In genomic region chr10:62881211-62881610, GRCm38 (mm10) we compare ENCODE assay signal across 8 mouse cellular contexts. TPM values are rescaled to one million over a fixed set of nuclear protein-coding genes. Genes with fewer than 3 reads are reported as not detected.
A peak's percentile ranks its signal among the peaks of the same experiment; 100 is the strongest.
DNase-seq lines count a peak whose midpoint lies in the region; ATAC-seq and TF ChIP-seq lines count a peak whose summit lies in the region.
"Had no signal": no experiment of that assay in that cellular context is flagged by ENCODE, and none has a peak within 500 bp of the region (broad histone marks: within the 10 kb centered on the region; RNA-seq: fewer than 3 reads in every experiment).

No protein-coding gene starts in this region.

- H3K4me1 ChIP-seq in kidney, postnatal 0 days (replicated peaks; ENCODE audit: insufficient read depth, low read length) = 0 out of 2 replicates have a peak, but pooled peaks cover 3% of the 10 kb centered on the region
- H3K4me1 ChIP-seq in kidney, embryonic 15.5 days = peaks cover 9% of the 10 kb centered on the region

- 50% methylated on average over 5 of the region's 5 CpGs for WGBS in kidney, postnatal 0 days
- WGBS in kidney, embryonic 15.5 days = 50% methylated on average over 5 of the region's 5 CpGs

- no peak overlapping the region for H3K4me2 ChIP-seq in kidney, postnatal 0 days (ENCODE audit: low read length)
- H3K4me2 ChIP-seq in kidney, embryonic 15.5 days = no peak overlapping the region
- H3K4me2 ChIP-seq: liver, embryonic 13.5 days had no signal

- H3K36me3 ChIP-seq in kidney, postnatal 0 days (ENCODE audit: insufficient read depth, low read length) = peaks cover 8% of the 10 kb centered on the region; the same call in 1 of the 2 replicates
- H3K36me3 ChIP-seq in kidney, embryonic 15.5 days = peaks cover 26% of the 10 kb centered on the region
- H3K36me3 ChIP-seq: liver, embryonic 13.5 days had no signal

- H3K9ac ChIP-seq in kidney, postnatal 0 days (ENCODE audit: low read depth, low read length) = no peak overlapping the region
- no peak overlapping the region for H3K9ac ChIP-seq in kidney, embryonic 15.5 days
- H3K9ac ChIP-seq: liver, embryonic 13.5 days had no signal

- H3K9me3 ChIP-seq in kidney, postnatal 0 days (replicated peaks; ENCODE audit: low read length) = no peaks in the 10 kb centered on the region
- H3K9me3 ChIP-seq in kidney, embryonic 15.5 days (replicated peaks) = no peaks in the 10 kb centered on the region
- H3K9me3 ChIP-seq: liver, embryonic 13.5 days had no signal

- H3K27ac ChIP-seq in kidney, postnatal 0 days = no peak overlapping the region
- no peak overlapping the region for H3K27ac ChIP-seq in kidney, embryonic 15.5 days
- H3K27ac ChIP-seq: liver, embryonic 13.5 days had no signal

- no peak for DNase-seq in kidney, postnatal 0 days (ENCODE audit: low spot score)
- peak; percentile 52 for DNase-seq in CD4-positive helper T cell, adult 2 months (ENCODE audit: low read depth, low spot score)
- peak; percentile 18 for DNase-seq in T-cell, adult 2 months (ENCODE audit: low spot score)
- DNase-seq in cerebellum, adult 11 months = no peak
- DNase-seq in cerebellum, postnatal 14 days = no peak
- DNase-seq: liver, embryonic 13.5 days had no signal

- peak; percentile 46; the same call in 1 of the 2 replicates for TF ChIP-seq CTCF in kidney, postnatal 0 days (IDR thresholded peaks at IDR 0.05; ENCODE audit: low read depth)

- no peak for ATAC-seq in kidney, postnatal 0 days (replicated peaks; ENCODE audit: low FRiP score, low read depth)
- no peak for ATAC-seq in kidney, embryonic 15.5 days (replicated peaks; ENCODE audit: low FRiP score)
- ATAC-seq in megakaryocyte, adult 5-6 weeks (ENCODE audit: poor library complexity, severe bottlenecking) = peak; percentile 56

- no peak overlapping the region for H3K4me3 ChIP-seq in kidney, postnatal 0 days (replicated peaks; ENCODE audit: low read depth, low read length)
- H3K4me3 ChIP-seq in kidney, embryonic 15.5 days (replicated peaks) = no peak overlapping the region
- H3K4me3 ChIP-seq: liver, embryonic 13.5 days had no signal

- no peaks in the 10 kb centered on the region for H3K27me3 ChIP-seq in kidney, postnatal 0 days (ENCODE audit: insufficient read depth, low read length)
- H3K27me3 ChIP-seq in kidney, embryonic 15.5 days = peaks cover 3% of the 10 kb centered on the region; the same call in 1 of the 2 replicates

RNA-seq across cellular contexts. Expression of gene Tet1, which starts 27.6 kb away (rescaled TPM):
- 17.3 and 18.0 TPM in 2 replicates for polyA plus RNA-seq in kidney, postnatal 0 days (2015; fragmentation: Nextera tagmentation; extraction: Ambion mirVana)
- polyA plus RNA-seq in kidney, embryonic 15.5 days (2015; fragmentation: Nextera tagmentation; extraction: Ambion mirVana) = 28.5 and 32.9 TPM in 2 replicates
- total RNA-seq in megakaryocyte, adult 5-6 weeks (2015) = 5.0 and 6.1 TPM in 2 replicates
- 0.95 and 1.7 TPM in 2 replicates for total RNA-seq in megakaryocyte, adult 5-6 weeks (2017)

RNA-seq across cellular contexts. Expression of gene Slc25a16, which starts 39.2 kb away (rescaled TPM):
- polyA plus RNA-seq in kidney, postnatal 0 days (2015; fragmentation: Nextera tagmentation; extraction: Ambion mirVana) = 27.3 and 27.6 TPM in 2 replicates
- 15.0 and 15.8 TPM in 2 replicates for polyA plus RNA-seq in kidney, embryonic 15.5 days (2015; fragmentation: Nextera tagmentation; extraction: Ambion mirVana)
- total RNA-seq in megakaryocyte, adult 5-6 weeks (2015) = 21.9 and 23.4 TPM in 2 replicates
- total RNA-seq in megakaryocyte, adult 5-6 weeks (2017) = 20.9 and 21.0 TPM in 2 replicates

Comparison
In these comparisons a context has a peak if more than half of its experiments do, and no peak if none do; other contexts are left out.
1. DNase-seq: peak in CD4-positive helper T cell, adult 2 months (single experiment) and T-cell, adult 2 months (single experiment); none in kidney, postnatal 0 days (single experiment), cerebellum, adult 11 months (single experiment) and cerebellum, postnatal 14 days (0 of 2).